Mouse (Mus musculus) liver, embryonic 14.5 days (tissue): ENCODE measurements around the gene Nfatc4.

ENCODE experiments used
- CTCF ChIP-seq: IDR thresholded peaks from 2 replicates; pipeline ENCODE4 v1.5.1; 2016; ENCODE audit warnings: antibody characterized with exemption, low read depth, control low read depth
- EP300 ChIP-seq: IDR thresholded peaks from 2 replicates; pipeline ENCODE4 v1.6.1; 2016; ENCODE audit warnings: antibody characterized with exemption, low read depth

- TF ChIP-seq CTCF, result no peak
- TF ChIP-seq EP300, result no peak
Observed at GRCm38 (mm10) chr14:55868230-55869026, 45.5 kb downstream of the Nfatc4 start.
